Mouse (Mus musculus) megakaryocyte progenitor cell, adult 5-6 weeks (primary cell): ENCODE data around the gene Tmem232. TPM values are rescaled to one million over a fixed set of nuclear protein-coding genes. Genes with fewer than 3 reads are reported as not detected.

Experiments
- ATAC-seq: replicated peaks from 2 replicates; pipeline ENCODE4 v1.8.0; 2016; ENCODE audit warnings: mild to moderate bottlenecking, moderate TSS enrichment, inconsistent platforms; ENCODE audit not compliant: poor library complexity
- total RNA-seq, 2 experiments: library from RNA; stranded (forward) in 1 of 2; stranded (reverse) in 1 of 2; fragments of 157-497, 149-512 nt in 1 of 2; fragments of 200-1000 nt in 1 of 2; gene quantifications; 2 replicates each; pipeline versions ENCODE4 v1.2.3 to v1.2.4; 2015 to 2017

The Tmem232 gene
- total RNA-seq (2015) (not detected in 2 replicates), total RNA-seq (2017) (not detected in 2 replicates)

DNA sequence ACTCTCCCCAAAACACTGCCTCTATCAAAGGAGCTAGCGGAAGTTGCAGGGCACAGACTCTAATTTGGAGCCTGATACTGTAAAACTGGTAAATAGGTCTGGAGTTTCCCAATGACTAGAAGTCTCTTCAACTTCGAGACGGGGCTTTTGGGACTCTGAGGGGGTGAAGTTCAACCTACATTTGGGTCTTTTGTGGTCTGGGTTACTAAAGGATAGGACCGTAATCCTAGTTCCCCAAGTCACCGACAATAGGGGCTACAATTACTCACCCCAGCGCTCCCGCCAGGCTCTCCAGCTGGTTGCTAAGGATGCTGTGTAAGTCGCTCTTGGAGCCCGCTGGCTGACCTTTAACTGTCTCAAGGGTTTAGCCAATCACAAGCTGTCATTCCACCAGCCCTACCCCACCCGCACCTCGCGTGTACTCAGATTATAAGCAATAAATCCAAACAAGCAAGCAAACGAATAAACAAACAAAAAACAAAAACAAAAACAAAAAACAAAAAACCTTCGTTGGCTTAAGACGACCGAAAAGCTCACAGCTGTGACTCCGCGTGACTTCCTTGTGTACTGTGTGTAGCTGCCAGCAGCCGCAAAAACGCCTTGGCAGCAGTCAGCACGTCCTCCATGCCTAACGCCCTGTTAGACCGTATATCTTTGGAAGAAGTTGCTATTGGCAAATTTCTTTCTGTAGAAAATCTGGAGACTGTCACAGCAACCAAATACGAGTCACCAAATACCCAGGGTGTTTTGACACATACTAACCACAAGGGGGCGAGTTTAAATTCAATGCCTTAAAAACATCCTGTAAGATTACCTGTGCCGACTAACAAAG, at the start of gene Tmem232:
Tmem232 (minus strand) TSS at position 342 of the 832 bp plus-strand sequence.
- ATAC-seq, result peak; percentile 70

DNA sequence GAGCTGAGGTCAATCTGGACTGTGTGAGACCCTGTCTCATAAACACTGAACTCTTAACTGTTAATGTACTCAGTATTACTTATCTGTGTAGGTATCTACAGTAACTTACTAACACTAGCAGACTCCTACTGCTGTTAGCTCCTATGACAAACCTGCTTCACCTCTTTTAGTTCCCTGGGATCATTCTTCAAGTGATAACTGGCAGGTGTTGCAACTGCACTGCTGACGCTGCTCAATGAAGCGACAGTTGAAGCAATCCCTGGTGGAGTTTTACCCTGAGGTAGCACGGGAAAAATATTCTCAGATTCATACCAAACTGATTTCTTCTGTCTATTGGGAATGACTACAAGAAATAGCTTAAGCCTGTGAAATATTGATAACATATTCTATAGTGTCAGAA, 46.3 kb upstream of the Tmem232 start:
- ATAC-seq, result no peak

DNA sequence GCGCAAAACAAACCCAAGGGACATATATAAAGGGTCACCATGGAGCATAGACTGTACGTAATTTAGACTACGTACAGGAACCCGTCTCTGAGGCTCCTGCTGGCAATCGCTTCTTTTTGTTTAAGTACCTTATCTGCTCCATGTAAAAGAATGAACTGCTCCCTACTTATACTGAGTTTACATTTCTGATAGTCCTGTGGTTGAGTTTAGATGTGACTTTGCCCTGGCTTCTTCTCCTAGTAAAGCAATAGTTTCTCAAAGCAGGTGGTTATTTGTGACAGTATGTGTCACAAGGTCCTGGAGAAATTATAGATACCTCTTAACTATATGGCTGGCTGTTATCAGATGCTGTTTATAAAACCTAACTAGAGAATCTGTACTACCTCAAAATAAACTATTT, 40.9 kb upstream of the Tmem232 start:
- no peak for ATAC-seq

GRCm38 (mm10) chr17:65579766-65580165, 39.2 kb upstream of the Tmem232 start:
- ATAC-seq, result no peak

GRCm38 (mm10) chr17:65575339-65575738, 34.8 kb upstream of the Tmem232 start:
- ATAC-seq, result peak; percentile 82

DNA sequence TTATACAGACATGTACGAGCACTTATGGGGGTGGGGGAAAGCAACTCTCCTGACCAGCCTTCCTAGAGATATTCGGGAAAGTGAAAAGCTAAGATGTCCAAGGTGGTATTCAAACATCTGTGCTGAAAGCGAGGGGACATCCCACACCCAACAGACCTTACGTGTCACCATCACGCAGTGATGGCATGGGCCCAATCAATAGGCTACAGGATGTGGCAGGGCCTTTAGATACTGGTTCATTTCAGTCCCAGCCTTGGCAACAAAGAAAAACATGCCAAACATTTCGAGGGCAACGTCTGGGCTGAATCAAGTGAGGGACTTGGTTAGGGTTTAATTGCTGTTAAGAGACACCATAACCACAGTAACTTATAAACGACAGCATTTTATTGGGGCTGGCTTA, 34.3 kb upstream of the Tmem232 start:
- no peak for ATAC-seq

GRCm38 (mm10) chr17:65571866-65572265, 31.3 kb upstream of the Tmem232 start:
- ATAC-seq, result no peak

DNA sequence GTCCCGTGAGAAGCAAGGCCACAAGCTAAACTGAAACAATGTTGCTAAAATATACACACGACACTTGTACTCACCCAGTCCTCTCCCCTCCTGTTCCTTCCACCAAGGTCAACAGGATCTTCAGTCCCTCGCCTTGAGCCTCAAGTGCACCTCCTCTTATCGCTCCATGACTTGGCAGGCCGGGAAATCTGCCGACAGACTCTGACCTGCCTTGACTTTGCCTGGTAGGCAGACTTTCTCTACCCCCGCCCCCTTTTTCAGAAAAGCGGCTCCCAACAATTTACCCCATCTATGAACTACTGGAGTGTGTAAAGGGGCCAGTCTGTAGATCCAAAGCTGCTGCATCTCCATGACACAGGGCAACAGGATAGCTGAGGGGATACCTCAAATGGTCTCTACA, 30.9 kb upstream of the Tmem232 start:
- no peak for ATAC-seq

- no peak for ATAC-seq
Measured at GRCm38 (mm10) chr17:65564189-65564588, 23.6 kb upstream of the Tmem232 start.

GRCm38 (mm10) chr17:65563345-65563744, 22.8 kb upstream of the Tmem232 start:
- no peak for ATAC-seq

DNA sequence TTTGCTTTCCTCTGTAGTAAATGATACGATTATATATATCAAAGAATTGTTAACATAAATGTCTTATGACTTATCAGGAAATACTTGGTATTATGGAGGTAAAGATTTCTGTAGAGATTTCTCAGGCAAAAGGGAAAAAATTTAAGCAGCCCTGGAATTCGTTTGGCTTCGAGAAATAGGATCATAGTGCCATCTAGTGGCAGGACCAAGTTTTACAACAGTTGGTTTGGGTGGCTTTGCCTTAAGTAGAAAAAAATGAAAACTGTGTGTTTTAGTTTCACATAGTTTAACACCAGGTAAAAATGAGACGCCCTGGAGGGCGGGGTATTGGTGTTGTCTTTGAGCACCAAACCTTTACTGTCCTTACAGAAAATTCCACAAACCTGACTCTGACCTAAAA, 22.2 kb upstream of the Tmem232 start:
- ATAC-seq, result peak; percentile 47

GRCm38 (mm10) chr17:65561361-65562015, 20.9 kb upstream of the Tmem232 start:
- ATAC-seq, result peak; percentile 34

DNA sequence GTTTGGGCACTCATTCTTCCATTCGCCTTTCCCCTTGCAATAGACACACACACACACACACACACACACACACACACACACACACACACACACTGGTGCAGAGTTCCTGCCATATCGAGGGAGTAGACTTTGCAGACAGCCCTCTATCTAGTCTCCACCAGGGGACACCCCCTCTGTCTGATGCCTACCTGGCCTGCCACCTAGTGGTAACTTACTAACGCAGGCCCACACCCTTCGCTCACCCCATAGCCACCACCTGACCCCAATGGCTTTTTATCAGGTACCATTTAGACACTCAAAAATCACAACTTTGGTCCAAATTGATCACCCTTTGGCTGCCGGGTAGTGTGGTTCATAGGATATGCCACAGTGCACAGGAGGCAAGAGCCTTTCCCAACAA, 18.7 kb upstream of the Tmem232 start:
- peak; percentile 76 for ATAC-seq

DNA sequence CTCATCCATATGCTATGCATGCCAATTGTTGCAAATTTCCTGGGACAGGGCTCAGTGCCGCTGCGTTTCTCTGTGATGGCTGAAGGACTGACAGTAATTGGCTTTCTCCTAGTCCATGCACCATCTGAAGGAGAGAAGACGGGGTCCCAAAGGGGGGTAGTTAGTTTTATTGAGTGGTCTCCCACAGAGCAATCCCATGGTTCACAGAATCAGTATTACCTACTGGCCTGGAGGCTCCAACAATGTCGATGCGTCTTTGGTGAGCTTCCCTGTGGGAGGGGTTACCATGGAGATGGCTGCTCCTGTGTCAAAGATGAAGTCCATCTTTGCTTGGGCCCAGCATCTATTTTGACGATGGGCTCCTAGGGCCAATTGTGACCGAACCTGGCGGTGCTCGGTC, 18.2 kb upstream of the Tmem232 start:
- no peak for ATAC-seq

- ATAC-seq, result peak; percentile 42
Measured at GRCm38 (mm10) chr17:65558217-65558616, 17.6 kb upstream of the Tmem232 start.

DNA sequence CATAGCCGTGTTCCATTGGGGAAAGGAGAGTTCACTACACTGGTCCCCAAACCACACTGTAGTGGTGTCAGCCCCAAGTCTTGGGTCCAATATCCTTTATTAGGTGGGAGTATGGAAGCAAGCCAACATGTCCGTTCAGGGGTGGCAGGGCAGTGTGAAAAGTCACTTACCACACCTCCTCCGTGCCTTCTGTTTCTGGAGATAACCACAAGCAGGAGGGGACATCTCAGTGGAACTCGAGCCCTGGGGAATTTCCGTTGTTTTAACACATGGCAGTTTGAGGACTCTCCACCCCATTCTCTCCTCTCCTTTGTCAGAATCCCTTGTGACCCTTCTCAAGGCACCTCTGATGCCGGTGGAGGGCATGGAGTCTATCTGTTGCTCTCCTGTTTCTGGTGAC, 16.6 kb upstream of the Tmem232 start:
- ATAC-seq, result peak; percentile 62

DNA sequence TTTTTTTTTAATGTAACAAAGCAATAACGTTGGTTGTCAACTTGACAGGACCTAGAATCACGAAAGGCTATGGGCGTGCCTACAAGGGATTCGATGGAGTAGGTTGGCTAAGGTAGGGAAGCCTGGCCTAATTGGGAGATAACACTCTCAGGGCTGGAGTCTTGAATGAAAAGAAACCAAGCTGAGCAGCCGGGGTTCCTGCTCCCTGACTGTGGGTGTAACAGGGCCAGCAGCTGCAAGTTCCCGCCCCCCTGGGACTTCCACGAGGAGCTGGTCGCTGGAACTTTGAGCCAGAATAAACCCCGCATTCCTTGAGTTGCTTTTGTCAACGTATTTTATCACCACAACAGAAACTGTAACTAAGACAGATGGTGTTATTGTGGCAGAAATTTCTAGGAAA, 16.2 kb upstream of the Tmem232 start:
- ATAC-seq, result no peak

DNA sequence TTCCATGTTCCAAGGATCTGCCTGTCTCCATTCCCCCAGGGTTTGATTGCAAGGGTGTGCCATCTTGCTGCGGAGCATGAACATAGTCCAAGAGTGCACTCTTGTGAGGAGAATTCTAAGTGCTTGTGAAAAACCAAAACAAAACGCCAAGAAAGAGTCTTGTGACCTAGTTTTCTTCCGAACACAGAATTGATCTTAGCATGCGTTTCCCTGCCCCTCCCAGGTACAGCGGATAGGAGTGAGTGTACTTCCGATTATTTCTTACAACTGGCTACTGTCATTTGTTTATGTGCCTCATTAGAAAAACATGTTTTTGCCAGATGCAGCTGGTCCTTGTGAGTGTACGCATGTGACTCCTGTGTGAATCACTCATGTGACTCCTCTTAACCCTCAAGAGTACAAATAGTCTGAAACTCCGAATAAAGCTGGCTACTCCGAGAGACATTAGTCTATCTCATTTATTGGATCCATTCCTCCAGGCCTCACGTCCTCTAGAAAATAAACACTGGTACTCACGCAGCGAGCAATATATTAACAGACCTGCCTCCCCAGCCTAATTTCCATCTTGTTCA, 11.9 kb upstream of the Tmem232 start:
- no peak for ATAC-seq

DNA sequence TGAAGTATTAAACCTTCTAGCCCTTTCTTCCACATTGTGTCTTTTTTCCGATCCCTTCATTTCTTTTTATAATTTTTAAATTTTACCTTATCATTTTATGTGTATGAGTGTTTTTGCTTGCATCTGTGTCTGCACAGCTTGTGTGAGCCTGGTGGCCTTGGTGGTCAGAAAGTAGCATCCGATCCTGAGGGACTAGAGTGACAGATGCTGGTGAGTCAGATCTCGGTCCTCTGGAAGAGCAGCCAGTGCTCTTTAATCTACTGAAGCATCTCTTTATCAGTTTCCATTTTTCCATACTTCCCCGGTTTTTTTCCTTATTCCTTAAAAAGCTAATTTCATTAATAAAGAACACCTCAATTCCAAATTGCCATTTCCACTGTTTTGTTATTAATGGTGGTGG, 9.8 kb upstream of the Tmem232 start:
- no peak for ATAC-seq

DNA sequence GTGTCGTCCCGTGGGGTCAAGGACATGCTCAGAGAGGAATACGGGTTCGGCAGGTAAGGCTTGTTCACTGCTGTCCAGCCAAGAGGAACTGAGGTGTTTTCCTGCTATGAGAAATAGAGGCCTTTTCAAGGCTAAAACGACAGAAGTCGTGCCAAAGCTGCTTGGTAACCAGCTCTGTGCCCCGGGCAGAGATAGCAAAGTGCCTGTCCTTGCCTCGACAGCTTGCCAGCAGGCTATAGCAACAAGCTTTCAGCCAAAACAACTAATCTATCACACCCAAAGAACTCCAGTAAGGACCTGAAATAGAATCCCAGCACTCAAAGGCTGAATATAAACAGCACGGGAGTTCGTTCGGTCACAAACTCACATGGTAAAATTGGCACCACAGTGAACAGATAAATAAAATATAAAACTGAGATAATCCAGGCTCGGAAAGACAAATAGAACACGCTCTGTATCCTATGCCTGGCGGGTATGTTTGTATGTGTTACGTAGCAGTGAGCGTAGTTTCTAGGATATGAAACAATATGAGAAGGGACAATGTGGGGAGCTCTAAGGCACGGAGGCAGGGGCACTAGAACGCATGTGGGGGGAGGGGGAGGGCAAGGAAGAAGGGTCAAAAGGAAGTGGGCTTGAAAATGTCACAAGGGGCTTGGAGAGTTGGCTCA, 8.2 kb upstream of the Tmem232 start:
- ATAC-seq, result no peak

GRCm38 (mm10) chr17:65546221-65546620, 5.6 kb upstream of the Tmem232 start:
- ATAC-seq, result peak; percentile 57
